Mouse (Mus musculus): Measurements from ENCODE around the gene Olfr1202. TPM values are rescaled to one million over a fixed set of nuclear protein-coding genes. Genes with fewer than 3 reads are reported as not detected.

Gene Olfr1202
- polyA plus RNA-seq (2015; fragmentation: Nextera tagmentation; extraction: Ambion mirVana) = 0.04 TPM in 1 of 2 replicates, not detected in the other

GRCm38 (mm10) chr2:88814196-88814595 lies at the start of gene Olfr1202:
Olfr1202 (plus strand) TSS chr2:88814496.
- Histone ChIP-seq H3K36me3 (no peaks in the 10 kb centered on the region), H3K27me3 (no peaks in the 10 kb centered on the region), H3K4me3 (no peak within 1 kb of the TSS), H3K4me2 (no peak within 1 kb of the TSS), H3K4me1 (replicated peaks) (no peaks in the 10 kb centered on the region), H3K9me3 (no peaks in the 10 kb centered on the region), H3K9ac (no peak within 1 kb of the TSS), H3K27ac (replicated peaks) (no peak within 1 kb of the TSS)
- 80% methylated on average over 1 of the region's 1 CpGs for WGBS
- ATAC-seq (ENCODE audit: low FRiP score, low read depth) = no peak

GRCm38 (mm10) chr2:88770388-88770787 lies 43.9 kb upstream of the Olfr1202 start, which contains the start of gene Olfr1200:
Olfr1200 (minus strand) TSS chr2:88770488.
- H3K9ac ChIP-seq = no peak within 1 kb of the TSS
- no peaks in the 10 kb centered on the region for H3K4me1 ChIP-seq (replicated peaks)
- H3K9me3 ChIP-seq = no peaks in the 10 kb centered on the region
- no peak within 1 kb of the TSS for H3K4me2 ChIP-seq
- WGBS = 81% methylated on average over 2 of the region's 2 CpGs
- no peak within 1 kb of the TSS for H3K4me3 ChIP-seq
- no peak for ATAC-seq (ENCODE audit: low FRiP score, low read depth)
- no peak within 1 kb of the TSS for H3K27ac ChIP-seq (replicated peaks)
- no peaks in the 10 kb centered on the region for H3K27me3 ChIP-seq
- H3K36me3 ChIP-seq = no peaks in the 10 kb centered on the region

- Histone ChIP-seq H3K36me3 (no peaks in the 10 kb centered on the region), H3K27me3 (no peaks in the 10 kb centered on the region), H3K9ac (no peak within 1 kb of the TSS), H3K4me2 (no peak within 1 kb of the TSS), H3K9me3 (no peaks in the 10 kb centered on the region), H3K27ac (replicated peaks) (no peak within 1 kb of the TSS), H3K4me1 (replicated peaks) (no peaks in the 10 kb centered on the region), H3K4me3 (no peak within 1 kb of the TSS)
- no peak for ATAC-seq (ENCODE audit: low FRiP score, low read depth)
- 87% methylated on average over 6 of the region's 6 CpGs for WGBS
These were observed 21.6 kb upstream of the Olfr1202 start, which contains the start of gene Olfr1201 for GRCm38 (mm10) chr2:88792736-88793135. Olfr1201 (plus strand) TSS chr2:88793036.

- Histone ChIP-seq H3K27me3 (no peaks in the 10 kb centered on the region), H3K36me3 (no peaks in the 10 kb centered on the region), H3K9ac (no peak within 1 kb of the TSS), H3K9me3 (no peaks in the 10 kb centered on the region), H3K4me2 (no peak within 1 kb of the TSS), H3K27ac (replicated peaks) (no peak within 1 kb of the TSS), H3K4me1 (replicated peaks) (no peaks in the 10 kb centered on the region), H3K4me3 (no peak within 1 kb of the TSS)
- WGBS = 90% methylated on average over 2 of the region's 2 CpGs
- ATAC-seq (ENCODE audit: low FRiP score, low read depth) = no peak
These were observed 15.1 kb downstream of the Olfr1202 start, which contains the start of gene Olfr1205 for GRCm38 (mm10) chr2:88829437-88829836. Olfr1205 (plus strand) TSS chr2:88829737.

GRCm38 (mm10) chr2:88838477-88838876 lies 24.2 kb downstream of the Olfr1202 start:
- H3K4me3 ChIP-seq = no peak overlapping the region
- H3K27me3 ChIP-seq = no peaks in the 10 kb centered on the region
- no peaks in the 10 kb centered on the region for H3K4me1 ChIP-seq (replicated peaks)
- no peaks in the 10 kb centered on the region for H3K36me3 ChIP-seq
- H3K9me3 ChIP-seq = no peaks in the 10 kb centered on the region
- no peak overlapping the region for H3K27ac ChIP-seq (replicated peaks)
- ATAC-seq (ENCODE audit: low FRiP score, low read depth) = no peak
- H3K4me2 ChIP-seq = no peak overlapping the region
- no peak overlapping the region for H3K9ac ChIP-seq
- WGBS = 73% methylated on average over 2 of the region's 2 CpGs

- Histone ChIP-seq H3K36me3 (no peaks in the 10 kb centered on the region), H3K27me3 (no peaks in the 10 kb centered on the region), H3K4me2 (no peak within 1 kb of the TSS), H3K9ac (no peak within 1 kb of the TSS), H3K4me1 (replicated peaks) (no peaks in the 10 kb centered on the region), H3K9me3 (no peaks in the 10 kb centered on the region), H3K4me3 (no peak within 1 kb of the TSS), H3K27ac (replicated peaks) (no peak within 1 kb of the TSS)
- no peak for ATAC-seq (ENCODE audit: low FRiP score, low read depth)
- 88% methylated on average over 1 of the region's 1 CpGs for WGBS
These were observed 34.7 kb downstream of the Olfr1202 start, which contains the start of gene Olfr1204 for GRCm38 (mm10) chr2:88848992-88849391. Olfr1204 (plus strand) TSS chr2:88849292.

GRCm38 (mm10) chr2:88862931-88863330 lies 48.6 kb downstream of the Olfr1202 start, which contains the start of gene Olfr1206:
Olfr1206 (plus strand) TSS chr2:88863231.
- H3K9me3 ChIP-seq = no peaks in the 10 kb centered on the region
- no peak for ATAC-seq (ENCODE audit: low FRiP score, low read depth)

More at GRCm38 (mm10) chr2:88862931-88863330, 48.6 kb downstream of the Olfr1202 start, which contains the start of gene Olfr1206:
- Histone ChIP-seq H3K36me3 (no peaks in the 10 kb centered on the region), H3K27ac (replicated peaks) (no peak within 1 kb of the TSS), H3K27me3 (no peaks in the 10 kb centered on the region), H3K4me2 (no peak within 1 kb of the TSS), H3K4me1 (replicated peaks) (no peaks in the 10 kb centered on the region), H3K4me3 (no peak within 1 kb of the TSS), H3K9ac (no peak within 1 kb of the TSS)
- 84% methylated on average over 2 of the region's 2 CpGs for WGBS

Other genes starting within 250 kb of the Olfr1202 start
- not detected in 2 replicates for gene Olfr1189, start 228.0 kb upstream of the Olfr1202 start, polyA plus RNA-seq (2015; fragmentation: Nextera tagmentation; extraction: Ambion mirVana)
- not detected in 2 replicates for gene Olfr1191-ps1, start 174.0 kb upstream of the Olfr1202 start, polyA plus RNA-seq (2015; fragmentation: Nextera tagmentation; extraction: Ambion mirVana)
- not detected in 2 replicates for gene Olfr1192-ps1, start 166.0 kb upstream of the Olfr1202 start, polyA plus RNA-seq (2015; fragmentation: Nextera tagmentation; extraction: Ambion mirVana)
- gene Olfr1193, start 138.9 kb upstream of the Olfr1202 start, polyA plus RNA-seq (2015; fragmentation: Nextera tagmentation; extraction: Ambion mirVana) = not detected in 2 replicates
- not detected in 2 replicates for gene Olfr1195, start 125.3 kb upstream of the Olfr1202 start, polyA plus RNA-seq (2015; fragmentation: Nextera tagmentation; extraction: Ambion mirVana)
- gene Olfr1196, start 109.9 kb upstream of the Olfr1202 start, polyA plus RNA-seq (2015; fragmentation: Nextera tagmentation; extraction: Ambion mirVana) = not detected in 2 replicates
- not detected in 2 replicates for gene Olfr1197, start 82.1 kb upstream of the Olfr1202 start, polyA plus RNA-seq (2015; fragmentation: Nextera tagmentation; extraction: Ambion mirVana)
- gene Olfr1198, start 63.1 kb upstream of the Olfr1202 start, polyA plus RNA-seq (2015; fragmentation: Nextera tagmentation; extraction: Ambion mirVana) = not detected in 2 replicates
- not detected in 2 replicates for gene Olfr1199, start 54.0 kb upstream of the Olfr1202 start, polyA plus RNA-seq (2015; fragmentation: Nextera tagmentation; extraction: Ambion mirVana)
- not detected in 2 replicates for gene Olfr1200, start 44.0 kb upstream of the Olfr1202 start, polyA plus RNA-seq (2015; fragmentation: Nextera tagmentation; extraction: Ambion mirVana)
- not detected in 2 replicates for gene Olfr1201, start 21.5 kb upstream of the Olfr1202 start, polyA plus RNA-seq (2015; fragmentation: Nextera tagmentation; extraction: Ambion mirVana)
- not detected in 2 replicates for gene Olfr1205, start 15.2 kb downstream of the Olfr1202 start, polyA plus RNA-seq (2015; fragmentation: Nextera tagmentation; extraction: Ambion mirVana)
- gene Olfr1204, start 34.8 kb downstream of the Olfr1202 start, polyA plus RNA-seq (2015; fragmentation: Nextera tagmentation; extraction: Ambion mirVana) = not detected in 2 replicates
- not detected in 2 replicates for gene Olfr1206, start 48.7 kb downstream of the Olfr1202 start, polyA plus RNA-seq (2015; fragmentation: Nextera tagmentation; extraction: Ambion mirVana)
- gene Olfr1208, start 87.8 kb downstream of the Olfr1202 start, polyA plus RNA-seq (2015; fragmentation: Nextera tagmentation; extraction: Ambion mirVana) = not detected in 2 replicates
- not detected in 2 replicates for gene Olfr1209, start 100.7 kb downstream of the Olfr1202 start, polyA plus RNA-seq (2015; fragmentation: Nextera tagmentation; extraction: Ambion mirVana)
- not detected in 2 replicates for gene Olfr1211, start 123.6 kb downstream of the Olfr1202 start, polyA plus RNA-seq (2015; fragmentation: Nextera tagmentation; extraction: Ambion mirVana)
- not detected in 2 replicates for gene Olfr1212, start 139.5 kb downstream of the Olfr1202 start, polyA plus RNA-seq (2015; fragmentation: Nextera tagmentation; extraction: Ambion mirVana)
- gene Gm13762, start 165.8 kb downstream of the Olfr1202 start, polyA plus RNA-seq (2015; fragmentation: Nextera tagmentation; extraction: Ambion mirVana) = not detected in 2 replicates
- not detected in 2 replicates for gene Olfr1214, start 178.2 kb downstream of the Olfr1202 start, polyA plus RNA-seq (2015; fragmentation: Nextera tagmentation; extraction: Ambion mirVana)
- not detected in 2 replicates for gene Olfr1215, start 192.5 kb downstream of the Olfr1202 start, polyA plus RNA-seq (2015; fragmentation: Nextera tagmentation; extraction: Ambion mirVana)
- not detected in 2 replicates for gene Olfr1216, start 203.8 kb downstream of the Olfr1202 start, polyA plus RNA-seq (2015; fragmentation: Nextera tagmentation; extraction: Ambion mirVana)
- gene Olfr1217, start 217.6 kb downstream of the Olfr1202 start, polyA plus RNA-seq (2015; fragmentation: Nextera tagmentation; extraction: Ambion mirVana) = not detected in 2 replicates
- gene Olfr1218, start 246.7 kb downstream of the Olfr1202 start, polyA plus RNA-seq (2015; fragmentation: Nextera tagmentation; extraction: Ambion mirVana) = not detected in 2 replicates

All from hindbrain, embryonic 15.5 days (tissue).